Mouse (Mus musculus): ENCODE results near the gene 9130409I23Rik. TPM values are rescaled to one million over a fixed set of nuclear protein-coding genes. Genes with fewer than 3 reads are reported as not detected.

9130409I23Rik gene
- polyA plus RNA-seq, 2 experiments, result not detected

GRCm38 (mm10) chr1:181013446-181013845 lies 37.6 kb upstream of the 9130409I23Rik start:
- 80% methylated on average over 6 of the region's 6 CpGs for WGBS
- H3K4me3 ChIP-seq (replicated peaks; ENCODE audit: low read length), result no peak overlapping the region

DNA sequence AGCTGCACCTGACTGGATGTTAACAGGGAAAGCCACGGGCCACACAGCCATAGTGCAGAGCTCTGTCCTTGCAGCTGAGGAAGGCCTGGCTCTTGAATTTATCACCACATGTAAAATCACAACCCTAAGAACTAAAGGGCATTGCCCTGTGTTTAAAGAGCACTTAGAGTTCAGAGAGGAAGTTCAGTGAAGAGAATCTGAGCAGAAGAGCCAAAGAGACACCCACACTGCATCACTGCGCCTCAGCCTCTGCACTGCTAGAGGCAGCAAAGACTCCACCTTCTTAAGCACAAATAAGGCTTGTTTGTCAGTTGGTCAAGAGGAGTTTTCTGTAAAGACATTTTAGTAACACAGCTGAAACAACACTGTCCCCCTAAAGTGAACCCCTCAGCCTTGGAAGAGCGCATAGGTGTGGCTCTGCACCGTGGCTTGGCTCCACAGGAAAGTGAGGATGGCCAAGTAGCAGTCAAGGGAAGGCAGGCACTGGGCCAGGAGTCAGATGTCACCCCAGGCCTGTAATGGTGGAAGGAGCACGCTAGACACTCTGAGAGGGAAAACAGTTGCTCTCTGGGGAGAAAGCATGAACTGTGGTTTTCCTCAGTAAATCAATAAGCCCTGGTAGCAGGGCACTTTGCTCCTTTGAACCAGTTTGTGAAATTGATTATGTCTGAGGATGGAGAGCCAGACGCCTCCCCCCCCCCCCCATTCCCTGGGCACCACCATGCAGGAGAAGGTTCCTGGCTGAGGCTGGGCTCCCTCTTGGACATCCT lies 36.1 kb upstream of the 9130409I23Rik start:
- Histone ChIP-seq H3K9me3 (ENCODE audit: control insufficient read depth, low read length) (no peaks in the 10 kb centered on the region), H3K4me1 (ENCODE audit: control insufficient read depth, insufficient read depth, low read length) (peaks cover 14% of the 10 kb centered on the region; the same call in 1 of the 2 replicates), H3K4me3 (replicated peaks; ENCODE audit: low read length) (no peak overlapping the region), H3K36me3 (ENCODE audit: control insufficient read depth, insufficient read depth, low read length) (no peaks in the 10 kb centered on the region), H3K9ac (ENCODE audit: low read depth, low read length, severe bottlenecking) (no peak overlapping the region), H3K4me2 (replicated peaks; ENCODE audit: low read depth, low read length, severe bottlenecking) (no peak overlapping the region), H3K27me3 (ENCODE audit: control insufficient read depth, insufficient read depth, low read length) (no peaks in the 10 kb centered on the region), H3K27ac (replicated peaks; ENCODE audit: low read depth, low read length) (no peak overlapping the region)
- no peak for ATAC-seq (ENCODE audit: low FRiP score, low read depth)
- peak; percentile 18 for DNase-seq (ENCODE audit: low spot score)
- WGBS, result 59% methylated on average over 6 of the region's 6 CpGs
- no peak for TF ChIP-seq POLR2A (IDR thresholded peaks at IDR 0.05; ENCODE audit: borderline replicate concordance, extremely low read depth, insufficient read depth, insufficient read length)

More at GRCm38 (mm10) chr1:181013446-181013845, 37.6 kb upstream of the 9130409I23Rik start:
- Histone ChIP-seq H3K27me3 (ENCODE audit: control insufficient read depth, insufficient read depth, low read length) (no peaks in the 10 kb centered on the region), H3K9me3 (ENCODE audit: control insufficient read depth, low read length) (no peaks in the 10 kb centered on the region), H3K36me3 (ENCODE audit: control insufficient read depth, insufficient read depth, low read length) (no peaks in the 10 kb centered on the region), H3K4me2 (replicated peaks; ENCODE audit: low read depth, low read length, severe bottlenecking) (no peak overlapping the region), H3K27ac (replicated peaks; ENCODE audit: low read depth, low read length) (no peak overlapping the region), H3K9ac (ENCODE audit: low read depth, low read length, severe bottlenecking) (no peak overlapping the region), H3K4me1 (ENCODE audit: control insufficient read depth, insufficient read depth, low read length) (peaks cover 14% of the 10 kb centered on the region; the same call in 1 of the 2 replicates)
- no peak for TF ChIP-seq POLR2A (IDR thresholded peaks at IDR 0.05; ENCODE audit: borderline replicate concordance, extremely low read depth, insufficient read depth, insufficient read length)
- no peak for DNase-seq (ENCODE audit: low spot score)
- ATAC-seq (ENCODE audit: low FRiP score, low read depth), result no peak

DNA sequence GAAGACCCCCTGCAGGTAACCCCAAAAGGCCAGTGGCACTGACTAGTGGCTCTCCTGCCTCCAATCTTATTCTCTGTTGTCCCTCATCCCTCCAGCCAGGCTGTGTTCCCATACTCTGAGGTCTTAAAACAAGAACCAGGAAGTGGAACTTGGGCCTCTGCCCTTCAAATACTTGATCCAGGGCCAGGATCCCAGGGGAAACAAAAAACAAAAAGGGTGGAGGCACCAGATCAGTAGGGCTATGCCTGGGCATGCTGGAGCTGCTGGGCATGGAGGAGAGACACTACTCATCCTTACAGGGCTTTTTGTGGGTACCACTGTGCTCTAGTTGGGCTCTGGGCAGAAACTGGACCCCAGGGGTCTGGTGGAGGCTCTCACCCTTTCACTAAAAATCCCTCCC lies 35.5 kb upstream of the 9130409I23Rik start:
- no peaks in the 10 kb centered on the region for H3K36me3 ChIP-seq (ENCODE audit: control insufficient read depth, insufficient read depth, low read length)
- no peaks in the 10 kb centered on the region for H3K27me3 ChIP-seq (ENCODE audit: control insufficient read depth, insufficient read depth, low read length)
- no peak overlapping the region for H3K9ac ChIP-seq (ENCODE audit: low read depth, low read length, severe bottlenecking)
- ATAC-seq (ENCODE audit: low FRiP score, low read depth) (no peak), DNase-seq (ENCODE audit: low spot score) (no peak)
- no peak overlapping the region for H3K27ac ChIP-seq (replicated peaks; ENCODE audit: low read depth, low read length)
- no peak overlapping the region for H3K4me2 ChIP-seq (replicated peaks; ENCODE audit: low read depth, low read length, severe bottlenecking)
- H3K4me3 ChIP-seq (replicated peaks; ENCODE audit: low read length), result no peak overlapping the region
- TF ChIP-seq POLR2A (IDR thresholded peaks at IDR 0.05; ENCODE audit: borderline replicate concordance, extremely low read depth, insufficient read depth, insufficient read length), result no peak
- H3K9me3 ChIP-seq (ENCODE audit: control insufficient read depth, low read length), result no peaks in the 10 kb centered on the region
- H3K4me1 ChIP-seq (ENCODE audit: control insufficient read depth, insufficient read depth, low read length), result peaks cover 14% of the 10 kb centered on the region; the same call in 1 of the 2 replicates

DNA sequence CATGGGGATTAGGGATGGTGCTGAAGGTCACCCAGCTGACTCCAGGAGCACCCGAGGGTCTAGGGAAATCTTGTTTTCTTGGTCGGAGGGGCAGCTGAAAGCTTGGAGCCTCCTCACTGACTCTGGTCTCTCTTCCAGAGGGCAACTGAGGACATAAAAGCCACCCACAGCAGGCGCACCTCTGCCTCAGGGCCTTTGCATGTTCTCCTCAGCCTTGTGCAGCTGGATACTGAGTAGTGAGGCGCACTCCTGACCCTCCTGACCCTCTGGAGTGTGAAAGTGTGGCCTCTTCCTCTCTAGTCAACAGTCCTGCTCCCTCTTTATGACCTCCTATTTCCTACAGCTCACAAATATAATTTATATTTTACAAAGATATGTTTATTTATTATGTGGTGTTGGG lies 35.0 kb upstream of the 9130409I23Rik start:
- H3K27me3 ChIP-seq (ENCODE audit: control insufficient read depth, insufficient read depth, low read length), result no peaks in the 10 kb centered on the region
- 71% methylated on average over 4 of the region's 4 CpGs for WGBS
- TF ChIP-seq POLR2A (IDR thresholded peaks at IDR 0.05; ENCODE audit: borderline replicate concordance, extremely low read depth, insufficient read depth, insufficient read length), result no peak
- H3K4me2 ChIP-seq (replicated peaks; ENCODE audit: low read depth, low read length, severe bottlenecking), result peak overlapping the region; percentile 96
- H3K4me3 ChIP-seq (replicated peaks; ENCODE audit: low read length), result no peak overlapping the region
- DNase-seq (ENCODE audit: low spot score), result no peak
- H3K27ac ChIP-seq (replicated peaks; ENCODE audit: low read depth, low read length), result no peak overlapping the region
- H3K4me1 ChIP-seq (ENCODE audit: control insufficient read depth, insufficient read depth, low read length), result peaks cover 14% of the 10 kb centered on the region; the same call in 1 of the 2 replicates
- no peak overlapping the region for H3K9ac ChIP-seq (ENCODE audit: low read depth, low read length, severe bottlenecking)
- H3K9me3 ChIP-seq (ENCODE audit: control insufficient read depth, low read length), result no peaks in the 10 kb centered on the region
- ATAC-seq (ENCODE audit: low FRiP score, low read depth), result no peak
- H3K36me3 ChIP-seq (ENCODE audit: control insufficient read depth, insufficient read depth, low read length), result no peaks in the 10 kb centered on the region

DNA sequence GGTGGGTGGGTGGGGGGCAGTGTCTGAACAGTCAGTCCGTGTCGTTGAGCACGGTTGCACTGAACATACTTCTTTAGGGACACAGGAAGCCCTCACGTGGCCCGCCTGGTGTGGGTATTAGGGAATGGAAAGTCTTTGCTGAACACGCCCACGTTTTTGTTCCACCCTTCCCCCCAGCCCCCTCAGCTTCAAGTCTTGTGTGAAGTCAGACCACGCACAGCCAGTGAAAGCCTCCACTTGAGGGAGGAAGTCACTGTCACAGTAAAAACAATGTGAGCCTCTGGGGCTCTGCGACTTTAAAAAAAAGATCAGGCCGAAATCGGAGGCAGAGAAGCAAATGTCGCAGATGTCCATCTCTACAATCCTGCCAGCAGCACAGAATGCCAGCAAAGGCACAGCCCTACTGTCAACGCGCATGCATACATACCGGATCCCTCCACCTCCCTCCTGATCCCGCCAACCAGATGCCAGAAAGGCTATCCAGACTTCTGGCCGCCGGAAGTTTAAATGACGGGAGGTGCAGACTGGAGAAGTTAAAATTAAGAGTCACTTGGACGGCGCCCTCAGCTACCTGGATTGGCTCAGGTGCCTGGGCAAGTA lies 34.4 kb upstream of the 9130409I23Rik start:
- Histone ChIP-seq H3K4me1 (ENCODE audit: control insufficient read depth, insufficient read depth, low read length) (peaks cover 14% of the 10 kb centered on the region; the same call in 1 of the 2 replicates), H3K4me3 (replicated peaks; ENCODE audit: low read length) (peak overlapping the region; percentile 47), H3K9me3 (ENCODE audit: control insufficient read depth, low read length) (no peaks in the 10 kb centered on the region), H3K27ac (replicated peaks; ENCODE audit: low read depth, low read length) (0 out of 2 replicates have a peak overlapping the region, but pooled peaks have one; percentile 19), H3K27me3 (ENCODE audit: control insufficient read depth, insufficient read depth, low read length) (no peaks in the 10 kb centered on the region), H3K4me2 (replicated peaks; ENCODE audit: low read depth, low read length, severe bottlenecking) (peak overlapping the region; percentile 96), H3K9ac (ENCODE audit: low read depth, low read length, severe bottlenecking) (peak overlapping the region; percentile 49), H3K36me3 (ENCODE audit: control insufficient read depth, insufficient read depth, low read length) (no peaks in the 10 kb centered on the region)
- WGBS, result 4% methylated on average over 21 of the region's 21 CpGs
- peak; percentile 67; the same call in 1 of the 2 replicates for ATAC-seq (ENCODE audit: low FRiP score, low read depth)
- TF ChIP-seq POLR2A (IDR thresholded peaks at IDR 0.05; ENCODE audit: borderline replicate concordance, extremely low read depth, insufficient read depth, insufficient read length), result no peak
- peak; percentile 76 for DNase-seq (ENCODE audit: low spot score)

Data from limb, embryonic 14.5 days (tissue).